Mouse (Mus musculus) forelimb bud, embryonic 11.5 days (tissue): ENCODE results near the gene Megf11.

Experiments
- DNase-seq: peaks from one replicate; pipeline ENCODE4 v3.0.0-alpha.2; 2012; ENCODE audit warnings: low read depth, low spot score

Gene Megf11

DNA sequence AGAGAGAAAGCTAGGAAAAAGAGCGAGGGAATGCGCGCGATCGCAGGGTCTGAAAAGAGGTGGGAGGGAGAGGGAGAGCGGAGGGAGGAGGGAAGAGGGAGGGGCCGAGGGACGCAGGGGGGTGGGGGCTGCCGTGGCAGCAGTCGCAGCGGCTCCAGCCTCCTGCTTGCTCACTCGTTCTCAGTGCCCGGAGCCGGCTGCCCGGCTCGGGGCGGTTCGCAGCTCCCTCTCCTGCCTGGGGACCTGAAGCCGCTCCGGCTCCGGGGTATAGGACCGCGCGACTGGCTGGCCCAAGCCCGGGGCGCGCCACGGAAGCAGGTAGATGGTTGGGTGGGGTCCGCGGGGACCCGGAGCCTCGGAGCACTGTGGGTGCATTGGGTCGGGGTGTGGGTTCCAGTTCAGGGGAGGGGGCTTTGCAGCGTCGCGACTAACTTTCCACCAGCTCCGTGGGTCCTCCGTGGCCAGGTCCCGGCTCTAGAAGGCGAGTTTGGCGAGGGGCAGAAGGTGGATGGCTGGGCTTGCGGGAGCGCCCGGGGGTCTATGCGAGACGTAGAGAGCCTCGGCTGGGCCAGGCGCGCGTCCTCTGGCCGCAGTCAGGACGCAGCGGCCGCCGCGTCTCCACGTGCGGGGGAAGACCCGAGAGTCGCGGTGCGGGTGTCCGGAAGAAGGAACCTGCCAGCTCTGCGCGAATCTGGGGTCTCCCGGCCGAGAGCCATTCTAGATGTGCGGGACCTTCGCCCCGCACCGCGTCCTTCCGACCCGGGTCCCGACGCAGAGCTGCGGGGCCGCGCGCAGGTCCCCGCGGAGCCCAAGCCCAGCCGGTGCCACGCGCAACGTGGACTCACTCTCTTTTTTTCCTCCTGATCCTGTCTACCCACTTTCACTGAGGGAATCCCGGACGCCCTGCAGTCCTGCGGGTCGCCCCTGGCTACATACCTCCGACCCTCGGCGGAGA is at the start of gene Megf11:
Gene Megf11, plus strand, starts transcription at position 116 of the 955 bp plus-strand sequence.
- DNase-seq, result peak; percentile 57

DNA sequence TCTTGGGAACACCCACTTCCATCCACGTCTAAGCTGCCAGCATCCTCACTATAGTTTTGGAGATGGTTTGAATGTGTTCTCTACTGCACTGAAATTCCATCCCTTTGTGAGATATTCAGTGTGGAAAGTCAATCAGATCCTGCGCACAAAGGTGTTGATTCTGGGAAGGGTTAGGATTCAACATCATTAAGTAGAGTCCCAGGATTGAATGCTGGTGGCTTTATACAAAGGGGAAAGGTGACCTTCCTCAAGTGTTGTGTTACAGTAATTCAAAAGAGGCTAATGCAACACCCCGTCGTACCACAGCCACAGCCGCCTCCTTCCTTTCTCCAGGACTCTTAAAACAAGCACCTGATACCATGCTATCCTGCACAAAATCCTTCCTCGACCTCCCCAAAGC is 49.6 kb upstream of the Megf11 start:
- no peak for DNase-seq

DNA sequence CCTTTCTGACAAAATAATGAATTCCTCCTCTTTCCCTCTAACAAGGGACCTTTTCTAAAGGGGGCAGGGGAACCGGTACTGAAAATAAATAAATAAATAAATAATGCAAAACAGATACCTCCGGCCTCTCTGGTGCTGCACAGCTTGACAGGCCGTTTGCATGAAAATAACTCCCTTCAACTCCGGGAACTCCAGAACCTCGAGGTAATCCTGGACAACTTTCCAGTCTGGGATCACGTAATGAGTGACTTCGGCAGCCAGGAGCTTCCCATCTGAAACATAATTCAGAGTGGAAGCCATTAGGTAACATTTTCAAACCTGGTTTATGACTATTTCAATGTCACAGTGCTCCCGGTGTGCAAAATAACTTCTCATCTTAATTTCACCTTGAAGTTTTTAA is 46.1 kb upstream of the Megf11 start:
- DNase-seq, result no peak

DNA sequence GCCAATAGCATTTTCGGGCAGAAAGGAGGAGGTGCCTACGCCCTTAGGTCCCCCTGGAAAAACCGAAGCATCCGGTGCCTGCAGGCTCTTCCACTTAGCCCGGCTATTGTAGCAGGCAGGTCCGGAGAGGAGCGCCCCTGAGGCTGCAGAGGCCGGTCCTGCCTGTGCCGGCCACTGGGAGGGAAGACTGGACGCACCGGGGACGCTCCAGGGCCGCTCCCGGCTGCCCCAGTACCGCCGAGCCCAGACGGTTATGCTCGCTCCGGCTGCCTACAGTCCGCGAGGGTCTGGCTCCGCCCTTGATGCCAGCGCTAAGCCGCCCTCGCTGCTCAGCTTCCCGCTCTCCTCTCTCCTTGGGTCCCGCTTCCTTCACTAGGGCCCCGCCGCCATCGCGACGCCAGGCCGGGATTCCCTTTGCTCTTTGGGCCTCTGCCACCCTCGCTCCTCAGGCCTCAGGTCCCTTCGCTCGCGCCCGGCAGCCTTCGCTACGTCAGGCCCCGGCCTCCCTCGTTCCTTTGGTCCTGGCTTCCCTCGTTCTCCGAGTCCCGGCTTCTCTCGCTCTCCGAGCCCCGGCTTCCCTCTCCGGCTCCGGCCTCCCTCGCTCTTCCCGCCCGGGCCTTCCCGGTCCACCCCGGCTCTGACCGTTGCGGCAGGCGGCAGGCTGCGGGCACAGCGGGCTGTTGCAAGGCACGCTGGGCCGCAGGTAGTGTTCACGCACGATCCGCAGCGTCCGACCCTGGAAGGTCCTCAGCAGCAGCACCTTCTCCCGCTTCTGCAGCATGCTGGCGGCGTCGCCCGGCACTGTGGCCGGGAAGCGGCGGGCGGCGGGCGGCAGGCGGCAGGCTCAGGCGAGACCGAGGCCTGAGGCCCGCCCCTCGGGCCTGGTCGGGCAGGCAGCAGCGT is 44.8 kb upstream of the Megf11 start:
- DNase-seq, result peak; percentile 71

DNA sequence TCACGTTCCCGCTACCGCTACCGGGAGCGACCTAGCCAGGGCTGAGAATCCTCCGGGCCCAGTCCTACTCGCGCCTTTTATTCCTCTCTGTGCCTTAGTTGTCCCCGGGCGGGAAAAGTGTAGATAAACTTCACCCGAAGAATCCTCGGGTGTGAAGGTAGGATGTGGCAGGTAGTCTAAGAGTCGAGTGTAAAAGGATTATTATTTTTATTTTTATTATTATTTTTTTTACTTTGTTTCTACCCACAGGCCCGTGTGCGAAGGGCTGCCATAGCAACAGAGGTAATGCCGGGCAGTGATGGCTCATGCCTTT is 44.2 kb upstream of the Megf11 start, which contains the start of gene Dis3l:
Gene Dis3l, minus strand, starts transcription at position 35 of the 313 bp plus-strand sequence.
- DNase-seq, result no peak

DNA sequence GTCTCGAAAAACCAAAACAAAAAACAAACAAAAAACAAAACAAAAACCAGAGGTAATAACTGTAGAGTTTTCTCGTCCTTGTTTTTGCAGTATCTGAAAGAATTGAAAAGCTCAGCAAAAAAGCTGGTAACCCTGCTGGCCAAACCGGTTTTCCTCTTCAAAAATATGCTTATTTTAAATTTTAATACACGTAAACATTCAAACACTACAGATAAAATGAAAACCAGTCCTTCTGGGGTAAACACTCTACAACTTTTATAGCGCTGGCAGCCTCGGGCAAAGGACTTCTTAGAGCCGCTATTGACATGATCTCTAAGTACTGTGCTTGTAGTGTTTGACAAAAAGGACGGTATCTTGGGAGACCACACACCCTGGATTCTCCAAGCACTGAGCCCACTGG is 43.8 kb upstream of the Megf11 start:
- DNase-seq, result no peak

DNA sequence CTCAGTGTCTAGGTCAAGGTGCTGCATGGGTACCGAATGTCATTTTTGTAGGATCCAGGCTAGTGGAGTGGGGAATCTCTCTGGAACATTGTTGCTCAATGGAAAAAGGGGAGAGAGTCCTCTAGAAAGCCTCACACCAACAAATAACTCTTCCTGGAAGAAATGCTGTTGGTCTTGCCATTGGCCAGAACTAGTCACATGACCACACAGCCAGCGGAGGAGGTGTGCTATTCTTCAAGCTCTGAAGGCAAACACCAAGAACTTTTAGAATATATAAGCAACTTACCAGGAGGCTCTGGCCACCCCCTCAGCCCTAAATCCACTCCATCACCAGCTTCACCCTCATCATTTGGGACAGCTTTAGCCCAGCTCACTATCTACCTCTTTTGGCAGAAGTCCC is 41.8 kb upstream of the Megf11 start:
- no peak for DNase-seq

DNA sequence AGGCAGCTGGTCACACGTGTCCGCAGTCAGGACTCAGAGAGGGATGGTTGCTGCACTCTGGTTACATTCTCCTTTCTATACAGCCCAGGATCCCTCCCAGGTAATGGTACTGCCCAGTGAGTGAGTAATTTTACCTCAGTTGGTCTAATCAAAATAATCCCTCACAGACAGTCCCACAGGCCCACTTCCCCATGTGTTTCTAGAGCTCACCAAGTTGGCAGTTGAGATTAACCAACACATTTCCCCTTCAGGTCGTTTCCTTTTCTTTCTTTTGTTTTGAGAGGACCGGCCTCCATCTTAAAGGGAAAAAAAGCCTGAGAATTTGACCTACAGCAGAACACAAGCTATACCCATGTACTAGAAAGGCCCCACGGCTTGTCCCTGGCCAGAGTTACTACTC is 39.5 kb upstream of the Megf11 start:
- DNase-seq, result no peak

DNA sequence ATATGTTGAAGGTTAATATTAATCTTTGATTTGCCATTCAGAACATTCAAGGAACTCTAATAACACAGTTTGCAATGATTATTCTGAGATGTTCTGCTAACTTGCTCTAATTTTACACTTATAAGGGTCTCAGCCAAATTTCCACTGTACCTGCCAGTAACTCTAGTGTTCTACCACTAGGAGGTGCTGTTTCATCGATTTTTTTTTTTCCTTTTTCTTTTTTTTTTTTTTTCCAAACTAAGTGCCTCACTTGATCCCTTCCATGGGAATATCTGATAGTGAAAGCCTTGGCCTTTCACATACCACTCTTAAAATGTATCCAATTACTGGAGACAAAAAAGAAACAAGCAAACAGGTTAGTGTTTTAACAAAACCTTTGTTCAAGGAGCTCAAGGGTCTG is 38.0 kb upstream of the Megf11 start:
- peak; percentile 37 for DNase-seq

DNA sequence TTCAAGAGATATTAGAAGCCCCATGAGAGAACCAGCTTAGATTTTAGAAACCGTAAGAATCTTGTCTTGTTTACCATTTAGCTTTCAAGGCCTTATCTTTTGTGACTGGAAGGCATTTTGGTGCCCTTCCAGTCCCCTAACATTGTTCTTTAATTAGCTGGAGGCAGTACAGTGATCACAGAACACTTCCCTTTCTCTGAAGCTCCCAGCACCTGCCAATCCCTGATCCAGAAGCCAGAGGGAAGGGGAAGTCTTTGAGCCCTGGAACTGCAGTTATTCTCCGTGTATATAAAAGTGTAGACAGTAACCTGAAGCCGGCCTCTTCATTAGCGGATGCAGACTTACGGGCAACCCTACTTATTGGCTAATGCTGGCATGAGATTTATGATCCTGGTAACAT is 35.9 kb upstream of the Megf11 start:
- peak; percentile 36 for DNase-seq

DNA sequence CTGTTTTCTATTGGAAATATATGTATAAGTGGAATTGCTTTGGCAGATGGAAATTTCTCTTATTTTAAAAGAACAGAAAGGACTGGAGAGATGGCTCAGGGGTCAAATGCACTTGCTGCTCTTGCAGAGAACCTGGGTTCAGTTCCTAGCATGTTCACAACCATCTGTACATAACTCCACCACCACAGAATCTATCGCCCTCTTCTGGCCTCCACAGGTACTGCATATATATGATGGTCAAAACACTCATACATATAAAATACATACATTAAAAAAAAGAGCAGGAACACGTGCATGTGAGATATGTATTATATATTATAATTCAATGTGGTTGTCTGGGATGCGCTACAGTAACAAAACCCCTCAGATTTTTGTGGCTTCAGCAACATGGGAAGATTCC is 34.2 kb upstream of the Megf11 start:
- DNase-seq, result no peak

DNA sequence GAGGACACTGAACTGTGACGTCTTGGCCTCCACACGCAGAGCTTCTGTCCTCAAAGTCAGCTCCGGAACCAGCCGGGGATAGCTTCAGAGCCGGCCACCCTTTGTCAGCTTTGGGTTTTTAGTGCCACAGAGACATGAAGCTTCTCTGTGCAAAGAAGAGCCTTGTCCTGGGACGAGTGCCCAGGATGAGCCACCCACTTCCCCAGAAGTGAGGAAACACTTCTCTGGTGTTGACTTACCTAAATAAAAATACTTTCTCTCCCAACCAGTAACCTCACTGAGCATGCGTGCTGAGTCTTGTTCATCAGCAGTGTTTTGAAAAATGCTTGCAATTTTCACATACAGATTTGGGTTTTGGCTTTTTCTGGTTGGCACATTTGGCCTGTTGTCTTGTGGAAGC is 29.8 kb upstream of the Megf11 start:
- DNase-seq, result no peak

DNA sequence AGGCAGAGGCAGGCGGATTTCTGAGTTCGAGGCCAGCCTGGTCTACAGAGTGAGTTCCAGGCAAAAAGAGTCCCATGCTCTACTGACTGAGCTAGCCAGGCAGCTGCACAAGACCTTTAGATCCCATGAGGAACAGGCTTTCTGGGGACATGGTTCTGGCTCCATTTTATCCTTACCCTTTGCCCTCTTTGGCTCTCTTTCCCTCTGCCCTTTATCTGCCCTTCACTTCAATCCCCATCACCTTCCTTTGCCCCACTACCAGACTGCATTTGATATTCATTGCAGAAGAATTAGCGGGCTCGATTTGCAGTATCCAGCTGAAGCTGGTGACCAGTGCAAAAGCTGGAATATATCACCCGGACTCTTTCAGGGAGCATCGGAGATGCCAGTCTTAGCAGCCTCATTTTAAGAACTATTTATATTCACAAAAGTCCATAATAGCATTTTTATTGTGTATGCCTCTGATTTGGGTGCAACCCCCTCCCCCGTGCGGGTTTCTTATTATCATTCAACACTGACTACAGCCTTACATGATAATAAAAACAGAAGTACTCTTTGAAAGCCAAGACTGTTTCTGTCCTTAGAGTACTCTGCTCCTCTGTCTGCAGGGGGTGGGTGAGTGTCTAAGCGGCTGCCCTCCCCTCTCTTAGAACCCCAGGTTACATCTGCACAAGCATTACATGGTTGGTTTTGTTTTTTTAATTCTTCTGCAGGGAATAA is 24.0 kb upstream of the Megf11 start:
- no peak for DNase-seq

DNA sequence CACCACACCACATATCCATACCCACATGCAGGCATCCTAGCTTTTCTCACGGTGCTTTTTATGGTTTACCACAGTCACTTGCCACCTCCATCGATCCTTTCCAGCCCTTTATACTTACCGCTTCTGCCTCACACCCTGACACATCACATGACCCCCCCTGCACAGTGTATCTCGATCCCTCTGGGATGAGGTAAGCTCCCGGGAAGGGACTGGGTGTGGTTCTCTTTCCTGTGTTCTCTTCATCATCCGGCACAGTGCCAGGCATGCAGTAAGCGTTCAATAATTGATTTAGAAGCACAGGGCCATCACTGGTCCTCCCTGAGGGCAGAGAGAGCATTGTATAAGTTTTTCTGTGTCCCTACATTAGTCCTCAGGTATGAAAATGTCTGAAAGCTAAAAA is 15.6 kb upstream of the Megf11 start:
- no peak for DNase-seq

DNA sequence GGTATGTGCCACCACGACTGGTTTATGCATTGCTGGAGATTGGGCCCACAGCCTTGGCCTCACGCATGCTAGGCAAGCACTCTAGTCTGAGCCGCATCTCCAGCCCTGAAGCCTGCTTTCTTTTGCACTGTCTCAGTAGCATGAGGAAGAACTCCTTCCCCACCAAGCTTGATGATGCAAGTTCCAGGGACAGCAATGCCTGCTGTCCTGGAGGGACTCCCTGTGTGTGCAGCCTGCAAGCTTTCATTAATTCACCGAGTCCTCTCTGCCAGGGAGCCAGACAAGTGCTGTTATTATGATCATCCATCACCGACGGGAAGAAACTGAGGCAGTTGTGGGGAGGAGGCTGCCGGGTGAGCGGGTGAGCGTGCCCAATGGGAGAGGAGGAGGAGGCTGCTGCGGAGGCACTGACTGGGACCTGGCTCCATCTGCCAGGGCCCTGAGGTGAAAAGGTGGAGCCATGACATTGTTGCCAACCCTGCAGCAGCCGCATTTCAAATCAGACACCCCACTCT is 14.1 kb upstream of the Megf11 start:
- no peak for DNase-seq

DNA sequence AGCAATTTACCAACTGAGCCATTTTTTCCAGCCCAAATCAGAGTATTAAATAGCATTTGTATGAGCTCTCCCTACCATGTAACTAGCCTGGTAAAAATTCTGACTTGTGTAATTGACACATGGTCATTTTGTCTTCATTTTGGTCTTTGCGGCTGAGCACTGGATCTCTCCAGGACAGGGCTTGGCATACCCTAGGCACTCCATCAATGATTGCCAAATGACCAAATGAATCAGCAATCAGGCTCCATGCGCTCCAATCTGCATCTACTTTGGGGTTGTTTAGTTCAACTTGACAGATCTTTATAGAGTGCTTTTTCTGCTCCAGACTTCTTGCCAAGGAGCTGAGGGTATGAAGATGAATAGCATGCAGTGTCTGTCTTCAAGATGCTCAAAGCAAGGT is 9.0 kb upstream of the Megf11 start:
- no peak for DNase-seq

DNA sequence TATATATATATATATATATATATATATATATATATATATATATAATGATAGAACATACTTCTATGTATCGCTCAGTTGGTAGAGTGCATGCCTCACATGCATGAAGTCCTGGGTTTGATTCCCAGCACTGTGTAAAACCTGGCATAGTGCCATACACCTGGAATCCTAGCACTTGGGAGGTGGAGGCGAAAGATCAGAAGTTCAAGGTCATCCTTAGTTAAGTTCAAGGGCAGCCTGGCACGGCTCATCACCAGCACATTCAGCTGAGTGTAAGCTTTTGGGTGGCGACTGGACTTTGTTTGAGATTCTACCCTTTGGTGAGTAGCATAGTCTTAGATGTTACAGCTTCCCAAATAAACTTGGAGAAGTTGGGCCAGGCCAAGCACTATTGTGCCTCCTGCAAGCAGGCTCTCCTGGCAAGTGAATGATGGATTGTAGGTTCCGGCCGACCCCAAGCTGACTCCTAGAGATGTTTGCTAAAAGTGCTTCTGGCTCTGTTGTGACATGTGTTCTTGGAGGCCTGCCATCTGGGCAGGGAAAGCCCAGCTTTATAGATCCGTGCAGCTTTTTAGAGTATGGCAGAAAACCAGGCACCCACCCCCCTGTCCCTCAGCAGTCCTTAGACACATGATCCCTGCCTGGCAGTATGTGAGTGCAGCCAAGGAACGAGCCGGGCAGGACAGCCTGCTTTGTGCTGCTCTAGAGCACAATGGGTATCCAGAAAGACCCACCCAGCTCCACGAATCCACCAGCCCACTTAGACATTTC is 2.2 kb upstream of the Megf11 start:
- DNase-seq, result no peak

DNA sequence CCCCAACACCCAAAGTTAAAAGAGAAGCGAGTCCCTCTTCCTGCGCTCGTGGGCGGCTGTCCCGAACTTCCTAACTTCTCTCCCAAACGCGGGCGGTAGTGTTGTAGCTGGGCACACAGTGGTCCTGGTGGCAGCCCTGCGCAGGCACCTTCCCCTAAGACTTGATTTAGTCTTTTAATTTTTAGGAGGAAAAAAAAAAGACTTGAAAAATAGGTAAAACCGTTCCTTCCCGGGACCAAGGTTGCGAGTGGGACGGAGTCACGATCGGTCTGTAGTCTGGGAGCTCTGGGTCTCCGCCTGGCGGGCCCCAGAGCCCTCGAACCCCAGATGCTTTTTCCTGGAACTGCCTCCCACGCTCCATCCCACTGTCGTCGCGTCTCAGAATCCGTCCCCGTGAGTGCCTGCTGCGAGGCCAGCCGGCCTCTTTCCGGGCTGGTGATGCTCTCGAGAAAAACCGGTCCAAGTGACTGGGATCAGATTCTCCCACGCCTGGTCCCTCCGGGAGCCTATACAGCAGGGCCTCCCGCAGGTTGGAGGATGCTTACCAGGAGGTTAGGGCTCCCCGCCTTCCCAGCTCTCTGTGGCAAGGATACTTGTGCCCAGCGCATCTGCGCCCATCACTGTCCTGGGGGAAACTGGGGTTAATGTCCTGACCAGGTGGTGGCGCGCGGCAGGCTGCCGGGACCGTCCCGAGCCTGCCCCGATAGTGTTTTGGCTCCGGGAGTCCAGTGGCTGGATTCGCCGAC is 1.2 kb downstream of the Megf11 start:
- no peak for DNase-seq

DNA sequence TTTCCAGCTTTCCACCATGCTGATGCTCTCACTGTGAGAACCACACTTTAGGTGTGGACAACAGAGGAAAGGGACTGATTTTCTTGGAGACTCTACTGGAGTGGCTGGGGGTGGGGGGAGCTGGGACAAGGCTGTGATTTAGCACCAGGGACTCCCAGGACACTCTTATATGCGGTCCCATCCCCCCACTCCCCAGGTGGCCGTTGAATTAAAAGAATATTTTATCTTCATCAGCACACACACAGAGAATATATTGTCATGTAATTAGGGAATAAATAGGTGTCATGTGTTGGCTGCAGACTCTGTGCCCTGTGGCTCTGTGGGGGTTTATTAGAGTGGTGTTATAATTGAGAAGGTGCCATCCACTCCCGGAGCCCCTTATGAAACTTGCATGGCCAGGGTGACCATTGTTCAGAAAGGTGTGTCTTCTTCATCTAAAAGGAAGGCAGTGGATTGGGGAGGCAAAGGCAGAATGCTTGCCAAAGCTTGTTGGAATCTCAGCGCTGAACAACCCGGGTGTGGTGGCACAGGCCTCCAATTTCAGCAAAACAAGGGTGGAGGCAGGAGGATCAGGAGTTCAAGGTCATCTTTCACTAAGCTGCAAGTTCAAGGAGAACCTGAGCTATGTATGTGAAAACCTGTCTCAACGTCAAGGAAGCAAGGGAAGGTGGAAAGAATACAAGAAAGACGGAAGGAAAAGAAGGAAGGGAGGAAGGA is 4.3 kb downstream of the Megf11 start:
- DNase-seq, result no peak
